Mouse (Mus musculus): ENCODE data around the gene Serinc4.

DNA sequence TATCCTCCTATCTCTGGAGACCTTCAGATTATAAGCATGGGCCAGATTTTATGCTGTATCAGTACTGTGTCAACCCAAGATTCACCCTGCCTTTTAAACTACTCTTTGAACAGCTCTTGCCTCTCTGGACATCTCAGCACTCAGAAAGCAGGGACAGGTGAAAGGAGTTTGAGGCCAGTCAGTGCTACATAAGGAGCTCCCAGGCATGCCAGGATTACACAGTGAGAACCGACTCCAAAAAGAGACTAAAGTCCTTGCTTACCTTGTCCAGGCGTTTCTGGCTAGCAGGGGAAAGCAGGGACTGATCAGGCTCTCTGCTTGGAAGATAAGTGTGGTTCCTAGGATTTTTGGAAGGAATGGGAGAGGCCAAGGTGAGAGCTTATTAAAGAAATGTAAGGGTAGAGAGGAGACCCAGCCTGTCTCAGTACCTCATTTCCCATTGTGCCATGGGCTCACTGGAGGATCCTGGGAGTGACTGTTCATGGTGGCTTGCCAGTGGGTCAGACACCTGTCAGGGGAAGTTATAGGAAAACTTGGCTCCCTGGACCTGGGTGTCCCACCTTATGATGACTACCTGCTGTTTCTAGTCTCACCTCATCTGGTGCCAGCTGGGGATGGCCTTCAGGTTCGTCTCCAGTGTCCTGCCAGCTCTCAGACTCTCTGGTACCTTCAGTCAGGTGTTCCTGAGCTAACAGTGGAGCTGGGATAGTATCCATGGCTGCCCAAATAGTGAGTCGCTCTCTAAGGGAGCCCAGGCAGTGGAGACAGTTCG lies 15.6 kb downstream of the Serinc4 start:
- no peak for TF ChIP-seq FLI1 (IDR thresholded peaks at IDR 0.05; ENCODE audit: low read length)
- TF ChIP-seq GATA1 (IDR thresholded peaks at IDR 0.05; ENCODE audit: borderline replicate concordance, low read length) = no peak

Measured in megakaryocyte, embryonic 14.5 days (primary cell).